Mouse (Mus musculus) ES-E14 (cell line): ENCODE measurements around the gene Ss18l2. TPM values are rescaled to one million over a fixed set of nuclear protein-coding genes. Genes with fewer than 3 reads are reported as not detected.

Experiments used
- DNase-seq: peaks from one replicate; pipeline ENCODE4 v3.0.0-alpha.2; 2013; ENCODE audit warnings: low read depth, low spot score
- H3K27ac ChIP-seq: 2 replicates; pipeline ENCODE4 v1.5.1; 2012; ENCODE audit warnings: low read depth, mild to moderate bottlenecking, low read length, moderate library complexity, mixed read lengths; ENCODE audit not compliant: poor library complexity, insufficient read depth, severe bottlenecking
- H3K36me3 ChIP-seq: 2 replicates; pipeline ENCODE4 v1.6.1; 2012; ENCODE audit warnings: mild to moderate bottlenecking, low read length, moderate library complexity, mixed read lengths; ENCODE audit not compliant: control insufficient read depth, poor library complexity, insufficient read depth, severe bottlenecking
- H3K4me1 ChIP-seq, 2 experiments: fragments of 150-350 bp in 1 of 2; sonication (generic) in 1 of 2; 2 replicates each; pipeline ENCODE4 v1.6.1; 2012; ENCODE audit warnings: low read length in 2 of 2, mild to moderate bottlenecking in 1 of 2, mixed read lengths in 1 of 2; ENCODE audit not compliant: control insufficient read depth in 2 of 2, insufficient read depth in 2 of 2, poor library complexity in 1 of 2
- H3K4me3 ChIP-seq, 2 experiments: fragments of 150-350 bp in 1 of 2; sonication (generic) in 1 of 2; 2 replicates each; pipeline ENCODE4 v1.5.1; 2012; ENCODE audit warnings: low read length in 2 of 2, low read depth in 1 of 2, mild to moderate bottlenecking in 1 of 2, mixed read lengths in 1 of 2; ENCODE audit not compliant: insufficient read depth in 1 of 2, poor library complexity in 1 of 2, severe bottlenecking in 1 of 2
- H3K9ac ChIP-seq: 2 replicates; pipeline ENCODE4 v1.6.1; 2012; ENCODE audit warnings: low read depth, mild to moderate bottlenecking, low read length, mixed read lengths; ENCODE audit not compliant: poor library complexity, insufficient read depth, severe bottlenecking
- H3K9me3 ChIP-seq: fragments of 150-350 bp; sonication (generic); 2 replicates; pipeline ENCODE4 v1.6.1; 2012; ENCODE audit warnings: low read depth, mild to moderate bottlenecking, low read length; ENCODE audit not compliant: control insufficient read depth, insufficient read depth
- CHD2 ChIP-seq: IDR thresholded peaks from 2 replicates; pipeline ENCODE4 v1.6.1; 2014; ENCODE audit warnings: mild to moderate bottlenecking, low read depth, low read length, inconsistent platforms
- HCFC1 ChIP-seq: IDR thresholded peaks from 2 replicates; pipeline ENCODE4 v1.6.1; 2012; ENCODE audit warnings: low read length, inconsistent platforms, borderline replicate concordance; ENCODE audit not compliant: insufficient read depth
- MAFK ChIP-seq: IDR thresholded peaks from 2 replicates; pipeline ENCODE4 v1.6.1; 2014; ENCODE audit warnings: mild to moderate bottlenecking, low read depth, low read length, inconsistent platforms; ENCODE audit not compliant: insufficient read depth
- ZC3H11A ChIP-seq: IDR thresholded peaks from 2 replicates; pipeline ENCODE4 v1.6.1; 2012; ENCODE audit warnings: low read depth, mild to moderate bottlenecking, inconsistent platforms, low read length, borderline replicate concordance
- ZNF384 ChIP-seq: IDR thresholded peaks from 2 replicates; pipeline ENCODE4 v1.6.1; 2012; ENCODE audit warnings: low read depth, low read length, inconsistent platforms
- in situ Hi-C, 2 experiments: fragments of 600-800 bp; cut with MboI; formaldehyde crosslinking; loops; one replicate each; pipeline ENCODE4 v1.15.1; 2025; ENCODE audit warnings: low sequenced_read_pairs in 2 of 2, inconsistent platforms in 1 of 2; ENCODE audit not compliant: unreplicated experiment in 2 of 2
- total RNA-seq: library from RNA; depleted of rRNA; stranded (reverse); fragments of 300-350 nt; gene quantifications from 2 replicates; pipeline ENCODE4 v1.2.3, GENCODE M21; 2012

Gene Ss18l2
- total RNA-seq, 1 experiment: 40.8 TPM

- H3K4me1 ChIP-seq: no peaks in the 10 kb centered on the region; a peak in 1 of 4 replicates
- no peaks in the 10 kb centered on the region for H3K36me3 ChIP-seq
- H3K9me3 ChIP-seq: no peaks in the 10 kb centered on the region
- H3K27ac ChIP-seq: no peak overlapping the region
- no peak for TF ChIP-seq ZNF384
- no peak for TF ChIP-seq MAFK
- TF ChIP-seq CHD2: no peak
- TF ChIP-seq ZC3H11A: no peak
- TF ChIP-seq HCFC1: no peak
- in situ Hi-C loops: no loop called here
- no peak overlapping the region for H3K4me3 ChIP-seq
- no peak overlapping the region for H3K9ac ChIP-seq
- no peak for DNase-seq
Measured at GRCm38 (mm10) chr9:121667822-121668221, 42.3 kb upstream of the Ss18l2 start.

DNA sequence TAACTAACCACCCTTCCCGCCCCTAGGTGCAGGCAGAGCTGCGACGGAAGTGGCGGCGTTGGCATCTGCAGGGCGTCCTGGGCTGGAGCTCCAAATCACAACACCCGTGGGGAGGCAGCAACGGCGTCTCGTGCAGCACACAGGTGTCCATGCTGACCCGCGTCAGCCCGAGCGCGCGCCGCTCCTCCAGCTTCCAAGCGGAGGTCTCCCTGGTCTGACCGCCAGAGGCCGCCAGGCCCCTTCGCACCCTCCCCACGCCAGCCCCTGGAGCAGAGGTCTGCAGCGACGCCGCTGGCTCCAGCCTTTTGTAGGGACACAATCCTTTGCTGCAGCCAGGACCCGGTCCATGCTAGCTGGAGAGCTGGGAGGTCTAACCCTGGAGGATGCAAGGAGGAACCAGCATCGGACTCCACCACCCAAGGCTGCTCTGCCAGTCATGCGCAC lies 40.8 kb upstream of the Ss18l2 start:
- Histone ChIP-seq H3K4me1 (no peaks in the 10 kb centered on the region; a peak in 1 of 4 replicates), H3K27ac (no peak overlapping the region)
- in situ Hi-C loops: no loop called here

DNA sequence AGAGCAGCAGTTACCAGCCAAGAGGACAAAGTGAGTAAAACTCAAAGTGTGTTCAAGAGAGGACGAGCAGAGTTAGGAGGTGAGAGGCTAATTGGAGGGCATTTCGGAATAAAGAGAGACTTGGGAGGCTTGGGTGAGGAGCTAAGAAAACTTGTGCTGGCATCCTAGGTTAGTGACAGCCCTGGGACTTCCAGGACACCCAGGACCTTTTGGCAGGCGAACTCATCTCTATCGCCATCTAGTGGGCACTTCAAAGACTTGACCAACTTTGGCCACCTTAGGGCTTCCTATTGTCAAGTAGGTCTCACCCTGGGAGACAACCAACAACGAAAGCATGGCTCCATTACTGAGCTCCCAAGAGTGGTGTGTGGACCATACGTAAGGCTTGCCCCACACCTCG lies 38.8 kb upstream of the Ss18l2 start:
- TF ChIP-seq ZNF384 (no peak), ZC3H11A (no peak), CHD2 (no peak), HCFC1 (no peak), MAFK (no peak)
- H3K4me1 ChIP-seq: no peaks in the 10 kb centered on the region; a peak in 1 of 4 replicates
- peak; percentile 65 for DNase-seq
- no peak overlapping the region for H3K9ac ChIP-seq
- H3K36me3 ChIP-seq: no peaks in the 10 kb centered on the region
- no peaks in the 10 kb centered on the region for H3K9me3 ChIP-seq
- in situ Hi-C loops: no loop called here
- no peak overlapping the region for H3K4me3 ChIP-seq
- no peak overlapping the region for H3K27ac ChIP-seq

More for the DNA sequence above, 40.8 kb upstream of the Ss18l2 start:
- H3K9ac ChIP-seq: peak overlapping the region; percentile 24; the same call in 1 of the 2 replicates
- peak overlapping the region; percentile 3 to 53; a peak in 2 of 4 replicates for H3K4me3 ChIP-seq
- H3K9me3 ChIP-seq: no peaks in the 10 kb centered on the region
- no peaks in the 10 kb centered on the region for H3K36me3 ChIP-seq
- TF ChIP-seq CHD2 (no peak), ZNF384 (no peak), HCFC1 (no peak), MAFK (no peak), ZC3H11A (no peak)
- DNase-seq: peak; percentile 30

GRCm38 (mm10) chr9:121672311-121672710 lies 37.8 kb upstream of the Ss18l2 start:
- no peaks in the 10 kb centered on the region; a peak in 1 of 4 replicates for H3K4me1 ChIP-seq
- H3K9me3 ChIP-seq: no peaks in the 10 kb centered on the region
- no peak overlapping the region for H3K9ac ChIP-seq
- DNase-seq: no peak
- no peak for TF ChIP-seq ZNF384
- no peak for TF ChIP-seq HCFC1
- TF ChIP-seq CHD2: no peak
- no peak for TF ChIP-seq MAFK
- no peak for TF ChIP-seq ZC3H11A
- no peak overlapping the region for H3K27ac ChIP-seq
- H3K4me3 ChIP-seq: no peak overlapping the region
- H3K36me3 ChIP-seq: no peaks in the 10 kb centered on the region
- in situ Hi-C loops: no loop called here

DNA sequence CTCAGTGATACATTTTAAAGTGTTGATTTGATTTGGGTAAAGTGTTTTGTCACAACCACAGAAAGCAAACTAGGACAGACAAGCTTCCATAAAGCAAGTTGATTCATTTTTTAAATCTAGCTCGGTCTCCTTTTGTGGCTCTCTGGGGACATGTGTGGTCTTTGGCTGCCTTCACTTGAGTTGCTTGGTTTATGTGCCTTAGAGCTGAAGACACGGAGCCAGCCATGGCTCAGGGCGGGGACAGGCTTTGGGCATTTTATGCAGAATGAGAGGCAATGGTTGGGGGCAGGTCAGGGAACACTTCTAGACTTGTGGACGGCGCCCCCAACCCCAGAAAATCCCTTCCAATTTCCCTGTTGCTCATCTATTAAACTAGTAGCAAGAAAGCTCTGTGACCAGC lies 36.4 kb upstream of the Ss18l2 start:
- no peak overlapping the region for H3K27ac ChIP-seq
- no peak overlapping the region for H3K9ac ChIP-seq
- no peaks in the 10 kb centered on the region; a peak in 1 of 4 replicates for H3K4me1 ChIP-seq
- DNase-seq: no peak
- no peak overlapping the region for H3K4me3 ChIP-seq
- no peaks in the 10 kb centered on the region for H3K9me3 ChIP-seq
- H3K36me3 ChIP-seq: no peaks in the 10 kb centered on the region
- TF ChIP-seq ZNF384 (no peak), ZC3H11A (no peak), MAFK (no peak), CHD2 (no peak), HCFC1 (no peak)
- in situ Hi-C loops: no loop called here
